Mouse (Mus musculus) adrenal gland, adult (tissue): ENCODE data around the gene Tfam.
A peak's percentile ranks its signal among the peaks of the same experiment; 100 is the strongest.

Experiments
- DNase-seq, 2 experiments: peaks; one replicate each; pipeline ENCODE4 v3.0.0; 2022 to 2023; ENCODE audit warnings: low spot score in 1 of 2; ENCODE audit not compliant: inconsistent age in 2 of 2

Gene Tfam

DNA sequence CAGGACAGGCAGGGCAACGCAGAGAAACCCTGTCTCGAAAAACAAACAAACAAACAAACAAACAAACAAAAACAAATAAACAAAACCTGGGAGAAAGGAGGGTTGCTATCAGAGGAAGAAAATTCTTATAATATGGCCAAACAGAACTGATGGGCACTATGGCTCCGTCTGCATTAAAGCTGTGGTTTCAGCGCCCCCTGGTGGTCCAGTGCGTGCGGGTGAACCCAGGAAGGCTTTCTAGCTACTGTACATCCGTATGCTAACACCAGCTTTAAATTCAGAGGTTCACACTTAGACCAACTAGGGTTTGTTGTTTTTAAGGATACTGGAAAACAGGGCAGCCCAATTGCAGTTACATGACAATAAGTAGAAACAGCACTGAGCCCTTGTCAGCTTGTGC lies 12.2 kb downstream of the Tfam start:
- DNase-seq: peak; percentile 54 to 89

DNA sequence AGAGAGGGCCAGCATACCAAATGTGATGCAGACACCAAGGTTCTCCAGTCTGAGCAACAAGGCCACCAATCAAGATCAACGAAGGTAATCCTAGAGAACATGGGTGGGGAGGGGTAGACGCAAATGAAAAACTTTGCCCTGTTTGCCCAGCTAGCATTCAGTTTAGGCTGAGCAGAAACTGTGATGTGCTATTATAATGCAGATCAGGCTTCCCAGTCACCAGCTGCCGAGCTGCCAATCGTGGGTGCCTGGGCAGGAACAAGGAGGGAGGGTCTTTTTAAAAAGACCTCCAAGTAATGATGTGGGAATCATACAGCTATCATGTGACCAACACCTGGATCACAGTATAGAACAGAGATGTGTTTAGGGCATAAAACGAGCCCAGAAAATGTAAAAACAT lies 15.0 kb downstream of the Tfam start:
- no peak for DNase-seq

DNA sequence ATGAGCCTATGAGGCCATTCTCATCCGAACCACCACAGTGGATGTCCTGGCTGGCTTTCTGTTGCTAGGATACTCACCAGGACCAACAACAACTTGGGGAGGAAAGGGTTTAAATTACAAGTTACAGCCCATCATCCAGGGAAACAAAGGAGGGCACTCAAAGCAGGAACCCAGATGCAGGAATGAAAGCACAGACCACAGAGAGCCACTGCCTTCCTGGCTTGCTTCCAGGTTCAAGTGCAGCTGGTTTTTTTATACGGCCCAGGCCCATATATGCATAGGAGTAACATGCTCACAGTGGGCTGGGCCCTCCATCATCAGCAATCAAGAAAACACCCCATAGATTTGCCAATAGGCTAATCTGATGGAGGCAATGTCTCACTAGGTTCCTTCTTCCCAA lies 15.4 kb downstream of the Tfam start:
- DNase-seq: no peak

DNA sequence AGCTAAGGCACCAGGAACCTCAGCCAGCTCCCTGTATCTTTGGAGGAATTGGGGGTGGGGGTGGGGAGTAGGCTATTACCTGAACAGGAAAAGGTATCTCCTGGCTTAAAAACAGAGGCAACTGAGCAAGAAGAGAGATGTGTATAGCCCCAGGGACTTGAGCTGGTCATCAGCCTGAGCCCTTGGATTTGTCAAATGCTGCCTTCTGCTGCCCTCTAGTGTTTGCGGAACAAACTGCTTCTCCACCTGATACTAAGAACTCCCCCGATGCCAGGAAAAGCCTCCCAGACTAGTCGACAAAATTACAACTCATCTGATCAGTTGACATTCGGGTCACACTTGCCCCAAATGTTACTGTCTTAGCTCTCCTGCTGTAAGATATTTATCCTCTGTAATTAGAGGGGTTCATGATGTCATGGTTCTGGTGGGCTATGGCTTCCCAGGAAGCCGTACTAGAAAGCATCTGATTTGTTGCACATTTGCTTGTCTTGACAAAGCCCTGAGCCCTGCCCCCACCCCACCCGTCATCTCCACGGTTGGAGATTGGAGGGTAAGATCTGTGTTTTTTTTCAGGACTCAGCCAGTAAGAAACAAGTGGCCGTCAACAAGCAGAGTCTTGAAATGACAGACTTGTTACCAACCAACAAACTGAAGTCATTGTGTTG lies 19.7 kb downstream of the Tfam start:
- DNase-seq: peak; percentile 70 to 89

DNA sequence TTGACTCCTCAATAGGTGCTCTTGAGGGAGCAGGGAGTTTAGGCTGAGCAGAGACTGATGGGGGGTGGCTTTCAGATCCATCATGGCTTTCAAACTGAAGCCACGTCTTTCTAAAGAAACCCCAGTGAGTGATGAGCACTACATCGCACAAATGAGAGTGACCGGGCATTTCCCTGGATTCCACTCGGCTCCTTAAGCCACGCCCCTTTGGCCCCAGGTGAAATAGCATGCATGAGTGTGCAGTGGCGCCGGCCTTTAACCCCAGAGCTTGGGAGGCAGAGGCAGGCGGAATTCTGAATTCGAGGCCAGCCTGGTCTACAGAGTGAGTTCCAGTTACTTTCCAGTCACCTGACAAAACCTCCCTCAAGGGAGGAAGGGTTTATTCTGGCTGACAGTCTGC lies 22.1 kb downstream of the Tfam start:
- DNase-seq: no peak

DNA sequence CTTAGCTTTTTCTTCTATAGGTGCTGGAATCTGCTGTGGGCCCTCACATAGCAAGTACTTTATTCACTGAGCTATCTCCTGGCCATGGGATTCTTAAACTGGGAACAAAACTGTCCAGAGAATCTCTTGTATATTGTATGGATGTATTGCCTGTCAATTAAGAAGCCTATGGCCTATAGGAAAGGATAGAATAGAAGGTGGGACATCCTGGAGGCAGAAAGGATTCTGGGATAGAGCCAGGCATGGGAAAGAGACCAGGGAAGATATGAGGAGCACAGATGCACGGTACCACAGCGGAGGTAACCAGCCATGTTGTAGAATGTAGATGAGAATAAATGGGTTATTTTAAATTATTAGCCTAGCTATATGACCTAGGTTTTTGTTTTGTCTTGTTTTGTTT lies 36.6 kb downstream of the Tfam start:
- DNase-seq: no peak

DNA sequence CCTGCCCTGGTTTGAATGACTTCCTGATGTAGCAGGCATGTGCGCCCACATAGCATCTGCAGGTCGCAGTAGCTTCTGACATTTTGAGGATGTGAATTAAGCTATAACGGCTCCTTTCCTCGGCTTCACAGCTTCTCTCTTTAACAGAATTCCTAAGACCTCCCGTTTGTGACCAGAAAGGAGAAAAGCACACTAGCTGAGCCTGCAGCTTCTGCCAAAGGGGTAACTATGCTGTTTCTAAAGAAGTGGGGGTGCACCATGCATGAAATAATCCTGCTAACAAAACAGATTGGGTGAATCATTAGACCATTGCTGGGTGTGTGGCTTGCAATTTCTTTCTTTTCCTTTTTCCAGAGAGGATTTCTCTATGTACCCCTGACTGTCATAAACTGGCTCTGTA lies 37.1 kb downstream of the Tfam start:
- no peak for DNase-seq

DNA sequence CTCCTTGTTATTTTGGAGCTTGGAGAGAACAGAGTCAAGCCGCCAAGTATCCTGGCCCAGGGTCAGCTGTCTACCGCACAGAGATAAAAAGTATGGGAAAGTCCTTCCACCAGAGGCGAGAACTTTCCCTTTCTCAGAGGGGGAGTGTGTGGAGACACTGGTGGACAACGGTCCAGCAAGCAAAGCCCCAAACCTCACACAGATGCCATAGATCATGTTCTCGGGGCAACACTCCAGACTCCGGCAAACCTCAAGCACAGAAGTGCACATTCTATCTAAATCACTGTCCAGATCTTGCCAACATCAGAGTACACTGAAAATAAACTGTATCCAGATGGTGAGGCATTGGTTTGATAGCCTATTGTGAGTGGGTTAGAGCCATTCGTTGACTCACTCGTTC lies 39.4 kb downstream of the Tfam start:
- peak; percentile 15 to 31 for DNase-seq

DNA sequence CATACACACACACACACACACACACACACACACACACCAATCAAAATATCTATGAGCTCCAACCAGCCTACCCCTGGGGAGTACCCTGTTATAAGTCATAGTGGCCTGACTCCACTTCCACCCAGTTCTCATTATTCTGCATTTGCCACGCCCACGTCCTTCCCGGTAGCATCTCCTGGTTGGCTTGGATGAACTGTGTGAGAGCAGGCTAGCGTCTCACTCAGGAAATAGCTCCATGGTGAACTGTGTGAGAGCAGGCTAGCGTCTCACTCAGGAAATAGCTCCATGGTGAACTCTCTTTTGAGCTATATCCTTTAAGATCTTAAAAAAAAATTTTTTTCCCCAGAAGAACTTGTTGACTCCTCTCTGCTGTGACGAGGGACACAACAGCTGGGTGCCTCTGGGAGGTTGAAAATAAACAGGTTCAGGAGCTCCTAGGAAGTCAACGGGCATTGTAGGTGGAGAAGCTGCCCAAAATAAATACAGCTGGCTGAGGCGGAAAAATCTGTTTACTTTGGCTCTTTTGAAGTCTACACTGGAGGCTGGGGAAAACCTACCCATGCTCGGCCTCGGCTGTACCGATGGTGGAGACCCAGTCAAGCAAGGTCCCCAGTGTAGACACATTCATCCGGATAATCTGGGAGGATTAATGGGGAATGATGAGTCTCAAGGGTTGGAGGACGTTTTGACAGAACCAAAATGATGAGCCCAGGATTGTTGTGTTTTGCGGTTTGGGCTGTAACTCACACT lies 40.9 kb downstream of the Tfam start:
- no peak for DNase-seq

DNA sequence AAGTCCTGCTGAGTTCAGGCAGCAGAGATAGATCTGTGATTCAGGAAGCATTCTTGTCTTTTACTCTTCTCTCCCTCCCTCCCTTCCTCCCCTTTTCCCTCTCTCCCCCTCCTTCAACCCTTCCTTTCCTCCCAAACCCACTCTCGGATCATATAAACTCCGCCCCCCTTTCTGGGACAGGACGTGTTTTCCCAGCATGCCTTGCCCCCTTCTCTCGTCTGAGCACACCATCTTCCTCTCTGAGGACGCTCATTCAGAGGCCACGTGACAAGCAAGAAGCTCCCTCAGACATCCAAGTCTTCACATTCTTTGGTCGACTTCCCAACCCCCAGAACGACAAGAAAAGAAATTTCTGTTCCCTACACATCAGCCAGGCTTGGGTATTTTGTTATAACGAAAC lies 42.6 kb downstream of the Tfam start:
- no peak for DNase-seq

DNA sequence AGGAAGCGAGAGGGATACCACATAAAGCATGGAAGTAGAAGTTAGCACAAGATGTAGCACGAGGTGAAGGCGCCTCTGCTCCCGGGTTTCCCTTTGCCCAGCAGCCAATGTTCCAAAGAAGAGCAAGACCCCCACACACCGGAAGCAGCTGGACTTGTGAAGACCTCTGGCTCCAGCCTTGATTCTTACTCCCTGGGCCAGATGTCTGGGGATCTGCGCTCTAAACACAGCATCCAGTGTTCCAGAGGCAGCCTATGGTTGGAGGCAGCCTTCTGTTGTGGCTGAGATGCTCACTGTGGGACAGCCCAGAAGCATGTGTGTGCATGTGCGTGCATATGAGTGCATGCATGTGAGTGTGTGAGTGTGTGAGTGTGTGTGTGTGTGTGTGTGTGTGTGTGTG lies 43.4 kb downstream of the Tfam start:
- DNase-seq: no peak

DNA sequence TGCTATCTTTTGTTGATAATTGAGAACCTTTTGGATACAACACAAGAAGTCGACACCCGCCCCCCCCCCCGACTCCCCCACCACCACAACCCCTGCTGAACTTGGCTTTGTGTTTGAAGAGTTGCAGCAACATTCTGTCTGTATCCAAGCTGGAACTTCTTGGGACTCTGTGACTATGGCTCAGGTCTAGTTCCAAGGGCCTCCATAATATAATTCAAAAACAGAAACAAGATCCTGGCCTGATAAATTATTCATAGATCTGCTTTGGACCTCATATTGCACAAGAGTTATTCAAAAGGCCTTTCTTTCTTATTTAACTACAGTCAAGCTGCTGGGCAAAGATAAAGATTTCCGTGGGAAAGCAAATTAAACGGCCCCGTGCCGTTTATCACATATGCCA lies 44.8 kb downstream of the Tfam start:
- DNase-seq: no peak

DNA sequence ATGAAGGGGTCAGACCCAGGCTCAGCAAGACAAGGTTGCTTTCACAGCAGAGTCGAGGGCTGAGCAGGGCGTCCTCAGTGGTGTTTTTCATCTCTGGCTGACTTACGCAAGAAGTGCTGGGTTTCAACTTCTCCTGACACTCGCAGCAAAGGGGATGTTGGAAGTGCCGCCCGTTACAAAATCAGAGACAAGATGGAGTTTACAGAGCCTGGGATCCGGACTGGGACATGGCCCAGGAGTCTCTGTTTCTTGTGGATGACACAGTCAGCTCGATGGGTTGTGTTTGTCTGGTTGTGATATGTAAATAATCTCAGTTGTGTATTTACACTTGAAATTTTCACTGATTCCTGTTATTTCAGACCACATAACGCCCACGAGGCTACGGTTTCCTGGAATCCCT lies 45.2 kb downstream of the Tfam start:
- DNase-seq: peak in 1 of 2 experiments; percentile 29

DNA sequence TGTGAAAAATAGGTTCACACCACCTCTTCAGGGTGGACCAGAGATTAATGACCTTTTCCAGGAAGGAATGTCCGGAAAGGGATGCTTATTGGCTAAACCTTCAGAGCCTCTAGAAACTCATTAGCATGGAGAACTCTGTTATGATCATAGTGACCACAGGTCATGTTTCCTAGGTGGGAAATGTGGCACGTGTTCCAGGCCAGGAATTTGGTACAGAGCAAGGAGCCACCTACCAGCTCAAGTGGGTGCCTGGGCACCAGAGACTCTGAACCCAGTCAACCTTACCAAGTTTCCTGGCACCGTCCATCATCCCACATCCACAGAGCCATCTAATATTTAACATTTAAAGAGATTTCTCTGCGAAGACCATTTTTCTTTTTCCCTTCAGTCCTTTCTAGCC lies 49.4 kb downstream of the Tfam start:
- DNase-seq: no peak

DNA sequence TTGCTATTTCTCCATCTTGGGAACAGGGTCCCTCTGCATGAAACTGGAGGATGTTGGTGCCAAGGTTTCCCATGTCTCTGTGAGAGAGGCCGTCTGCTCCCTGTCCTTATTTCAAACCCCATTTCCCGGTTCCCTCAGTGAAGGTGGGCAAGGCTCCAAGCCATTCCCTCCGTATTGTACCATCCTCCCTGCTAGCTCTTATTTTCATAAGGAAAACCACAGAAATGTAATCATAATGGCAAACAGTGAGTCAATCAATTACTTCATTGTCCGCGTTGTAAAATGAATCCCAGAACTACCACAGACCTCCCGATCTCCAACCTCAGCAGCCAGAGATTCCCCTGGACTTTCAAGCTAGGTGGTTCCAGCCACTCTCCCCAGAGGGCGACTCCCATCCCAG lies 53.0 kb downstream of the Tfam start:
- DNase-seq: no peak

DNA sequence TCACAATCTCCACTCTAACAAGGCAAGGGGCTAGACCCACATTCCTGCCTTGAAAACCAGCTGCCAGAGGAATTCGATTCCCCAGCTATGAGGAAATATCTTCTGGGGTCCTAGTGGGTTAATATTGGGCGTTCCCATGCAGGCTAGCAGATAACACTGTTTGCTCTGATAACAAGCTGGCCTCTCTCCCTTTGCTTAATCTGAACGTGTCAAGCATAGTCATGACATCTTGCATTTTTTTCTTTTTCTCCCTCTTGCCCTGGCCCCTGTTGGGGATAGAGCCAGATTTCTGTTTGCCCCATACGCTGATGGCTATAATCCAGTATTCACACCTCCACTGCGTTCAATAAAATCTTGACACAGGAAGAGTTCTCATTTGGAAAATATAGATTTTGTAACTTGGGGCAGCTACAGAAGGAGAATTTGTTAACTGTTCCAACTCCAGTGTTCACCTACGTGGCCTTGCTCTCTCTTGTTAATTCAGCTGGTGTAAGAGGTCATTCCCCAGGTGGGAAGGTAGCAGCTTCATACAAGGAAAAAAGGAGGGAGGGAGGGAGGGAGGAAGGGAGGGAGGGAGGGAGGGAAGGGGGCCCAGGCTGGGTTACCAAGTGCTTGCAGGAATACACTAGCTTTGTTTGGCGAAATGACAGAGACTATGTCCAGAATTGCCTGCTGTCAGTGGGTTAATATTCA lies 54.6 kb downstream of the Tfam start:
- DNase-seq: no peak

DNA sequence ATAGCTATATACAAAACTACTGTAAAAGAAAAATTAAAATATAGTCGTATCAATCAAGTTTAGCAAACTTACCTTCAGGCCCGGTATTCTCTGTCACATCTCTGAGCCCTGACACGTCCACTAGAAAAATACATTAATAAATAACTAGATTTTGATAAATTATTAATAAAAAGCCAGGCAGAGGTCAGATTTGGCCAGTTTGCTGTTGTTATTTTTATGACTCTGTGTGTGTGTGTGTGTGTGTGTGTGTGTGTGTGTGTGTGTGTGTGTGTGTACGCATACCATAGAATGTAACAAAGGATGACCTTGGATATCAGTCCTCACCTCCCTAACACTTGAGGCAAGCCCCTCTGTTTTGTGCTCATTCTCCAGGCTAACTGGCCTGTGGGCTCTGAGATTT lies 56.1 kb downstream of the Tfam start:
- DNase-seq: no peak

DNA sequence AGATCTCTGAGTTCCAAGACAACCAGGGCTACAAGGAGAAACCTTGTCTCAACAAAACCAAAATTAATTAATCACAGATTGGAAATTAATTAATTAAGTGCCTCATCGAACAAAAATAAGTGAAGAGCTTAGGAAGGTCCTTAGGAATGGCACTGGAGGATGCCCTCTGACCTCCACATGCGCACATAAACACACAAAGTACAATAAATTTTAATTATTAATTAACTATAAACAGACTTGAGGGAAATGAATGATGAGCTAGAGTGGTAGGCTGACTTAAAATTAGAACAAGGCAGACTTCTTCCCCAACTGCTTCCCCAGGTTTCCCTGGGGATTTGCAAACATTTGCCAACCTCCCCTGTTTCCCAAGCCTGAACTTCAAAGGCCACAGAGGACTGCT lies 57.0 kb downstream of the Tfam start:
- no peak for DNase-seq

DNA sequence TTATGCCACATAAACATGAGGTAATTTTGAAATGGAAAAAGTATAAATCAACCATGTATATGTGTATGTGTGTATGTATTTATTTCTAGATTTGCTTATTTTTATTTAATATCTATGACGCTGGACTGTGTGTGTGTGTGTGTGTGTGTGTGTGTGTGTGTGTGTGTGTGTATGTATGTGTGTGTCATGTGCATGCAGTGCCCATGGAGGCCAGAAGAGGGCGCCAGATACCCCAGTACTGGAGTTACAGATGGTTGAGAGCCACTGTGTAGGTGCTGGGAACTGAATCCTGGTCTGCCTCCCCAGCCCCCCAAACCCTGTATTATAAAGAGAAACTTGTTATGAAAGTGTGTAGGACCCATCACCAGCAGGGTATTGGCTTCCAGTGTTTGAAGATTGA lies 58.0 kb downstream of the Tfam start:
- no peak for DNase-seq

DNA sequence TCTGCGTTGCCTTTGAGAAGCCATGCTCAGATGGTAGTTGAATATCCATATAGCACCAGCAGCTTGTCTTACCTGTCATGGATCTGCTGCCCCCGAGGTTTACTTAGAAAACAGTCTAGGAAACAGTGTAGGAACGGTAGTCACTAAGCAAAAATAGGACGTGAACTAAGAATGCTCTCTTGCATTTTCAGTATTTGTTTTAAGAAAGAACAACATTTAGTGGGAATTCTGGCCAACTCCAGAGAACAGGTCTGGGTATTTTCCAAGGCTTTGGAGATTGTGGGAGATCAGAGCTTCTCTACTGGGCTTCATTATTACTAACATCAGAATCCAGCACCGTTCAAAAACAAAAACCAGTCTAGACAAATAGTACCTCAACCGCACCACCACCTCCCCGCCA lies 60.9 kb downstream of the Tfam start:
- no peak for DNase-seq

DNA sequence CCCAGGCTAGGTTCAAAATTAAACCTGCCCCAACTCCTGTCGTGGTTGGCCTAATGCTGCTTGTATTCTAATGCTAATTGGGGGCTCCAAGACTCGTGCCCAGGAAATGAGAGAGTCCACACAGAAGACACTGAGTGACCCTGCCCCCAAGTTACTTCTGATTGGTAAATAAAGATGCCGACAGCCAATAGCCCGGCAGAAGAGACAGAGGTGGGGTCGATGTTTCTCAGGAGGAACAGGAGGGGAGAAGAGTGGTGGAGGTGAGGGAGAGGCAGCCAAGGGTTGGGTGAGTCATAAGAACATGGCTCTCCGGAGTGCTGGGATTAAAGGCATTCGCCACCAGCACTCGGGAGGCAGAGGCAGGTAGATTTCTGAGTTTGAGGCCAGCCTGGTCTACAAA lies 61.7 kb downstream of the Tfam start:
- DNase-seq: no peak
